ENCODE assay signal across 9 mouse cellular contexts in the genomic region with DNA sequence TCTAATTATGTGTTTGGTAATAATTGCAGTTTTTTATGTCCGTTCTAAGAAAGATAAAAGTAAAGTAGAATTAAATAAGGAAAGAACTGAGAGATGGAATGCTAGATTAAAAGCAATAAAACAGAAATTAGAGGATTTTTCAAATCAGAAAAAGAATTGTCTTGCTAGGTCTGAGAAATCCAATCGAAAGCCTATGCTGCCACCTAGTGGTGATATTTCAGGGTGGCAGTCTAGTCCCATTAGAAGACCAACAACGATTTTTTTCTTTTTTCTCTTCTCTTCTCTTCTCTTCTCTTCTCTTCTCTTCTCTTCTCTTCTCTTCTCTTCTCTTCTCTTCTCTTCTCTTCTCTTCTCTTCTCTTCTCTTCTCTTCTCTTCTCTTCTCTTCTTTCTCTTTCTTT. TPM values are rescaled to one million over a fixed set of nuclear protein-coding genes. Genes with fewer than 3 reads are reported as not detected.
DNase-seq lines count a peak whose midpoint lies in the region; ATAC-seq and TF ChIP-seq lines count a peak whose summit lies in the region.
"Not testable (repeated sequence)": the region's sequence is repeated elsewhere in the genome, so short reads cannot be mapped to it uniquely, and the experiment has no call there.
"Had no signal": no experiment of that assay in that cellular context is flagged by ENCODE, and none has a peak within 500 bp of the region (broad histone marks: within the 10 kb centered on the region; RNA-seq: fewer than 3 reads in every experiment).

No protein-coding gene starts in this region.

- WGBS in cerebellum, adult 2 months = 3% methylated on average over 3 of the region's 3 CpGs
- 3% methylated on average over 3 of the region's 3 CpGs for WGBS in forebrain, postnatal 0 days
- 2% methylated on average over 3 of the region's 3 CpGs for WGBS in hindbrain, embryonic 11.5 days

- not testable (repeated sequence) for H3K9me3 ChIP-seq in forebrain, postnatal 0 days (ENCODE audit: low read length); hindbrain, embryonic 11.5 days (ENCODE audit: control insufficient read depth, low read length)

- H3K4me3 ChIP-seq in cerebellum, adult 2 months (replicated peaks; ENCODE audit: insufficient read depth, low read depth, low read length); forebrain, postnatal 0 days (ENCODE audit: low read depth, low read length); hindbrain, embryonic 11.5 days (ENCODE audit: low read depth, low read length): not testable (repeated sequence)

- POLR2A ChIA-PET in Patski (lab: Charles Lee) = interaction anchor here (0.7 kb wide), 1 partner anchor 44 kb away, joined by 4 read pairs; no protein-coding TSS in a partner anchor

- in situ Hi-C loops in Patski (cut with MboI; ENCODE audit: low pct_unique_long_range_greater_than_20kb) = loop anchor here (5.0 to 25.0 kb wide), 3 partner anchors 104 to 1057 kb away; no protein-coding TSS in a partner anchor

- not testable (repeated sequence) for H3K9ac ChIP-seq in forebrain, postnatal 0 days; hindbrain, embryonic 11.5 days (ENCODE audit: low read depth, low read length)

- not testable (repeated sequence) for TF ChIP-seq POLR2A in cerebellum, adult 2 months (IDR thresholded peaks at IDR 0.05; ENCODE audit: borderline replicate concordance, insufficient read depth, low read length)

- not testable (repeated sequence) for H3K4me2 ChIP-seq in forebrain, postnatal 0 days (ENCODE audit: low read depth); hindbrain, embryonic 11.5 days (replicated peaks; ENCODE audit: low read depth, low read length)

- CTCF ChIA-PET in Patski (lab: Charles Lee) = not testable (repeated sequence)

- not testable (repeated sequence) for DNase-seq in Patski (ENCODE audit: low read depth, low spot score)
- peak; percentile 77 to 82 for DNase-seq in cerebellum, adult 2 months
- peak; percentile 91 for DNase-seq in forebrain, postnatal 0 days
- DNase-seq in hindbrain, embryonic 11.5 days (ENCODE audit: low spot score) = peak; percentile 84
- DNase-seq in layer of hippocampus, postnatal 25 days (ENCODE audit: extremely low spot score in 1 of 2, low spot score in 1 of 2) = peak; percentile 62 to 91
- DNase-seq in right cerebral cortex, postnatal 4 days = peak; percentile 88
- peak; percentile 50 to 79 for DNase-seq in urinary bladder, postnatal 4 days (ENCODE audit: low spot score in 2 of 2)

- not testable (repeated sequence) for H3K36me3 ChIP-seq in forebrain, postnatal 0 days (ENCODE audit: insufficient read depth); hindbrain, embryonic 11.5 days (ENCODE audit: control insufficient read depth, insufficient read depth, low read length)

- not testable (repeated sequence) for ATAC-seq in Patski; hindbrain, embryonic 11.5 days (ENCODE audit: low FRiP score)
- ATAC-seq in forebrain, postnatal 0 days = peak; percentile 66; the same call in 1 of the 2 replicates
- ATAC-seq in megakaryocyte, adult 5-6 weeks (ENCODE audit: poor library complexity, severe bottlenecking) = 0 out of 2 replicates have a peak, but pooled peaks have one; percentile 45

- not testable (repeated sequence) for H3K27ac ChIP-seq in cerebellum, adult 2 months (ENCODE audit: insufficient read depth, low read length); forebrain, postnatal 0 days (ENCODE audit: low read depth, low read length); hindbrain, embryonic 11.5 days (ENCODE audit: low read depth, low read length)

- H3K27me3 ChIP-seq in Patski; cerebellum, adult 2 months (ENCODE audit: control insufficient read depth, insufficient read depth, low read length); forebrain, postnatal 0 days (ENCODE audit: insufficient read depth, low read length); hindbrain, embryonic 11.5 days (ENCODE audit: control insufficient read depth, insufficient read depth, low read length): not testable (repeated sequence)

- not testable (repeated sequence) for H3K4me1 ChIP-seq in cerebellum, adult 2 months (ENCODE audit: control insufficient read depth, insufficient read depth, low read length); forebrain, postnatal 0 days (ENCODE audit: insufficient read depth); hindbrain, embryonic 11.5 days (replicated peaks; ENCODE audit: control insufficient read depth, insufficient read depth, low read length)

- TF ChIP-seq CTCF in Patski (IDR thresholded peaks at IDR 0.05) = peak; percentile 62
- peak; percentile 61; the same call in 1 of the 2 replicates for TF ChIP-seq CTCF in cerebellum, adult 2 months (IDR thresholded peaks at IDR 0.05; ENCODE audit: borderline replicate concordance, insufficient read depth, low read depth, low read length)
- TF ChIP-seq CTCF in forebrain, postnatal 0 days (IDR thresholded peaks at IDR 0.05; ENCODE audit: low read depth) = peak; percentile 84

RNA-seq across cellular contexts. Expression of gene Gabrr1, which starts 13.2 kb away (rescaled TPM):
- polyA plus RNA-seq in Patski (2021) = not detected
- polyA plus RNA-seq in cerebellum, adult 2 months (2012; rRNA removed) = 0.30 and 0.34 TPM in 2 replicates
- total RNA-seq in forebrain, postnatal 0 days (2014; rRNA removed) = 0.46 and 0.67 TPM in 2 replicates
- polyA plus RNA-seq in forebrain, postnatal 0 days (2015; fragmentation: Nextera tagmentation; extraction: Ambion mirVana) = 0.22 and 0.25 TPM in 2 replicates
- not detected in 2 replicates for polyA plus RNA-seq in hindbrain, embryonic 11.5 days (2014; fragmentation: Nextera tagmentation; extraction: Ambion mirVana)
- total RNA-seq in layer of hippocampus, postnatal 25 days (2021) = under 1 TPM in 1 of 2 experiments, not detected in 1; 0.20 TPM
- total RNA-seq in megakaryocyte, adult 5-6 weeks (2015) = not detected in 2 replicates
- total RNA-seq in megakaryocyte, adult 5-6 weeks (2017) = not detected in 2 replicates
- polyA plus RNA-seq: lung, embryonic 15.5 days had no signal

RNA-seq across cellular contexts. Expression of gene Gabrr2, which starts 56.3 kb away (rescaled TPM):
- polyA plus RNA-seq in Patski (2021) = 0.06 TPM
- 1.6 and 2.0 TPM in 2 replicates for polyA plus RNA-seq in cerebellum, adult 2 months (2012; rRNA removed)
- 0.54 TPM in 1 of 2 replicates, not detected in the other for total RNA-seq in forebrain, postnatal 0 days (2014; rRNA removed)
- polyA plus RNA-seq in forebrain, postnatal 0 days (2015; fragmentation: Nextera tagmentation; extraction: Ambion mirVana) = not detected in 2 replicates
- 0.39 TPM in 1 of 2 replicates, not detected in the other for polyA plus RNA-seq in hindbrain, embryonic 11.5 days (2014; fragmentation: Nextera tagmentation; extraction: Ambion mirVana)
- total RNA-seq in layer of hippocampus, postnatal 25 days (2021) = under 1 TPM; 0.39 to 0.52 TPM
- not detected in 2 replicates for total RNA-seq in megakaryocyte, adult 5-6 weeks (2015)
- 0.18 TPM in 1 of 2 replicates, not detected in the other for total RNA-seq in megakaryocyte, adult 5-6 weeks (2017)
